Mouse (Mus musculus) spleen, adult 2 months (tissue): ENCODE measurements around the gene Cpeb1.

Experiments
- CTCF ChIP-seq: fragments of 200-500 bp; IDR thresholded peaks from 2 replicates; pipeline ENCODE4 v1.5.1; 2011; ENCODE audit warnings: mild to moderate bottlenecking, inconsistent platforms; ENCODE audit not compliant: insufficient read depth, insufficient read length, insufficient replicate concordance; ENCODE audit errors: extremely low read depth
- POLR2A ChIP-seq: fragments of 200-500 bp; IDR thresholded peaks from 2 replicates; pipeline ENCODE4 v1.6.1; 2011; ENCODE audit warnings: low read depth, low read length, inconsistent platforms

DNA sequence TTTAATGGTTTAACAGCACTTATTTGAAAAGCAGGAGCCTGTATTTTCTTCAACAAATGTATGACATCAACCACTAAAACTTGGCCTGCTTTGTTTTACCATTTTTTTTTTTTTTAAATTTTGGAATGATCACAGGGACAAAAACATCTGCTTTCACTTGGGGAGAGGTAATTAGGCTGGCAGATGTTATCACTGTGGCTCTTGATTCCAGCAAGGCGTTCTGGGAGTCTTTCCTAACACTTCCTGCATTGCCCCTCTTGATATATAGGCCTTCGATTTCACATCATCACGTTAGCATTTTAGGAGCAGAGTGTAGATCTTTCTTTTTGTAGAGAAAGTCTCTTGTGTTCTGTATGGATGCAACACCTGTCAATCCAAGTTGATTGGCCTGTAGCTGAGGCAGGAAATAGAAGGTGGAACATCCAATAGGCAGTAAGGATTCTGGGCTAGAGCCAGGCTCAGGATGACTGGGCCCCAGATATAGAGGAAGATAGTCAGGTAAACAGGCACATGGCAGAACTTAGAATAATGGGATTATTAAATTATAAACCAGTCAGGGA is 24.3 kb upstream of the Cpeb1 start:
- TF ChIP-seq CTCF (no peak), POLR2A (no peak)
